Mouse (Mus musculus) midbrain, embryonic 15.5 days (tissue): Measurements from ENCODE around the gene Tns2. TPM values are rescaled to one million over a fixed set of nuclear protein-coding genes. Genes with fewer than 3 reads are reported as not detected.

Experiments
- ATAC-seq: fragments of 200-750 bp; cut with Nextera tagmentation; replicated peaks from 2 replicates; pipeline ENCODE4 v1.8.0; 2017; ENCODE audit warnings: moderate TSS enrichment
- H3K27ac ChIP-seq: fragments of 300-500 bp; sonication (generic); 2 replicates; pipeline ENCODE4 v1.5.1; 2015; ENCODE audit warnings: mild to moderate bottlenecking, inconsistent platforms
- H3K27me3 ChIP-seq: fragments of 300-500 bp; sonication (generic); replicated peaks from 2 replicates; pipeline ENCODE4 v1.6.1; 2015; ENCODE audit warnings: inconsistent platforms
- H3K36me3 ChIP-seq: fragments of 300-500 bp; sonication (generic); replicated peaks from 2 replicates; pipeline ENCODE4 v1.6.1; 2015; ENCODE audit warnings: inconsistent platforms
- H3K4me1 ChIP-seq: fragments of 300-500 bp; sonication (generic); 2 replicates; pipeline ENCODE4 v1.6.1; 2015; ENCODE audit warnings: inconsistent platforms
- H3K4me2 ChIP-seq: fragments of 300-500 bp; sonication (generic); 2 replicates; pipeline ENCODE4 v1.6.1; 2015; ENCODE audit warnings: inconsistent platforms, mild to moderate bottlenecking, moderate library complexity
- H3K4me3 ChIP-seq: fragments of 300-500 bp; sonication (generic); 2 replicates; pipeline ENCODE4 v1.5.1; 2015; ENCODE audit warnings: mild to moderate bottlenecking, inconsistent platforms
- H3K9ac ChIP-seq: fragments of 300-500 bp; sonication (generic); 2 replicates; pipeline ENCODE4 v1.6.1; 2015; ENCODE audit warnings: mild to moderate bottlenecking, inconsistent platforms
- H3K9me3 ChIP-seq: fragments of 300-500 bp; sonication (generic); 2 replicates; pipeline ENCODE4 v1.6.1; 2016; ENCODE audit warnings: inconsistent platforms
- WGBS: fragments of 180-500 bp; shearing (Covaris S2); methylation state at CpG from one replicate; pipeline ENCODE4 v1.1.7; 2015; ENCODE audit warnings: mixed read lengths; 5-methylcytosine and 5-hydroxymethylcytosine counted together
- polyA plus RNA-seq: library from polyadenylated mRNA; unstranded; fragments of >200 nt; fragmentation: Nextera tagmentation; extraction: Ambion mirVana; gene quantifications from 2 replicates; pipeline ENCODE4 v1.2.1, GENCODE M21; 2015

Tns2 gene
- polyA plus RNA-seq, 1 experiment from 2014 or later: 8.3 TPM

GRCm38 (mm10) chr15:102097147-102097915, 2.9 kb upstream of the Tns2 start:
- ATAC-seq: no peak
- Histone ChIP-seq H3K9me3 (no peaks in the 10 kb centered on the region), H3K27me3 (peaks cover 7% of the 10 kb centered on the region; the same call in 1 of the 2 replicates), H3K4me1 (peaks cover 28% of the 10 kb centered on the region), H3K36me3 (peaks cover 48% of the 10 kb centered on the region), H3K9ac (no peak overlapping the region), H3K4me2 (no peak overlapping the region), H3K4me3 (no peak overlapping the region), H3K27ac (no peak overlapping the region)
- WGBS: 79% methylated on average over 8 of the region's 8 CpGs

- peaks cover 41% of the 10 kb centered on the region for H3K36me3 ChIP-seq
- peaks cover 31% of the 10 kb centered on the region for H3K4me1 ChIP-seq
- ATAC-seq: no peak
- no peak overlapping the region for H3K27ac ChIP-seq
- H3K27me3 ChIP-seq: peaks cover 10% of the 10 kb centered on the region; the same call in 1 of the 2 replicates
- H3K9me3 ChIP-seq: no peaks in the 10 kb centered on the region
- H3K4me2 ChIP-seq: no peak overlapping the region
- H3K4me3 ChIP-seq: no peak overlapping the region
- WGBS: 33% methylated on average over 5 of the region's 5 CpGs
- no peak overlapping the region for H3K9ac ChIP-seq
Observed at GRCm38 (mm10) chr15:102097991-102098555, 2.1 kb upstream of the Tns2 start.

- no peak overlapping the region for H3K4me3 ChIP-seq
- peaks cover 41% of the 10 kb centered on the region for H3K4me1 ChIP-seq
Observed at GRCm38 (mm10) chr15:102099260-102099659, 953 bp upstream of the Tns2 start.

GRCm38 (mm10) chr15:102099771-102100160, 447 bp upstream of the Tns2 start:
- ATAC-seq: no peak
- H3K9ac ChIP-seq: peak overlapping the region; percentile 52
- H3K4me3 ChIP-seq: peak overlapping the region; percentile 49
- WGBS: 21% methylated on average over 8 of the region's 8 CpGs
- peak overlapping the region; percentile 81 for H3K4me2 ChIP-seq
- H3K36me3 ChIP-seq: peaks cover 24% of the 10 kb centered on the region
- H3K9me3 ChIP-seq: no peaks in the 10 kb centered on the region
- H3K4me1 ChIP-seq: peaks cover 41% of the 10 kb centered on the region
- peaks cover 13% of the 10 kb centered on the region; the same call in 1 of the 2 replicates for H3K27me3 ChIP-seq
- H3K27ac ChIP-seq: 0 out of 2 replicates have a peak overlapping the region, but pooled peaks have one; percentile 21

More at GRCm38 (mm10) chr15:102099260-102099659, 953 bp upstream of the Tns2 start:
- 54% methylated on average over 5 of the region's 5 CpGs for WGBS
- no peaks in the 10 kb centered on the region for H3K9me3 ChIP-seq
- ATAC-seq: no peak
- H3K4me2 ChIP-seq: 0 out of 2 replicates have a peak overlapping the region, but pooled peaks have one; percentile 81
- H3K9ac ChIP-seq: no peak overlapping the region
- no peak overlapping the region for H3K27ac ChIP-seq
- H3K36me3 ChIP-seq: peaks cover 29% of the 10 kb centered on the region
- peaks cover 11% of the 10 kb centered on the region; the same call in 1 of the 2 replicates for H3K27me3 ChIP-seq

GRCm38 (mm10) chr15:102100996-102101671, 921 bp downstream of the Tns2 start:
- 30% methylated on average over 10 of the region's 10 CpGs for WGBS
- peaks cover 10% of the 10 kb centered on the region; the same call in 1 of the 2 replicates for H3K36me3 ChIP-seq
- peak overlapping the region; percentile 49 for H3K4me3 ChIP-seq
- H3K9ac ChIP-seq: no peak overlapping the region
- no peak for ATAC-seq
- no peaks in the 10 kb centered on the region for H3K9me3 ChIP-seq
- peak overlapping the region; percentile 81 for H3K4me2 ChIP-seq
- peaks cover 41% of the 10 kb centered on the region for H3K4me1 ChIP-seq
- H3K27me3 ChIP-seq: peaks cover 26% of the 10 kb centered on the region
- H3K27ac ChIP-seq: 0 out of 2 replicates have a peak overlapping the region, but pooled peaks have one; percentile 22

GRCm38 (mm10) chr15:102101672-102102541, 1.7 kb downstream of the Tns2 start:
- Histone ChIP-seq H3K4me3 (no peak overlapping the region), H3K36me3 (peaks cover 9% of the 10 kb centered on the region; the same call in 1 of the 2 replicates), H3K27me3 (peaks cover 33% of the 10 kb centered on the region), H3K4me2 (peak overlapping the region; percentile 81; the same call in 1 of the 2 replicates), H3K27ac (peak overlapping the region; percentile 53), H3K4me1 (peaks cover 48% of the 10 kb centered on the region), H3K9me3 (no peaks in the 10 kb centered on the region), H3K9ac (no peak overlapping the region)
- no peak for ATAC-seq
- WGBS: 38% methylated on average over 11 of the region's 11 CpGs

GRCm38 (mm10) chr15:102102548-102103121, 2.4 kb downstream of the Tns2 start:
- H3K4me3 ChIP-seq: peak overlapping the region; percentile 7; the same call in 1 of the 2 replicates

GRCm38 (mm10) chr15:102103371-102103946, 3.2 kb downstream of the Tns2 start:
- no peak overlapping the region for H3K27ac ChIP-seq
- no peaks in the 10 kb centered on the region for H3K36me3 ChIP-seq
- WGBS: 9% methylated on average over 14 of the region's 14 CpGs
- peak overlapping the region; percentile 7 for H3K4me3 ChIP-seq
- H3K4me2 ChIP-seq: peak overlapping the region; percentile 20
- H3K4me1 ChIP-seq: peaks cover 60% of the 10 kb centered on the region
- H3K9me3 ChIP-seq: no peaks in the 10 kb centered on the region
- no peak overlapping the region for H3K9ac ChIP-seq
- ATAC-seq: no peak
- H3K27me3 ChIP-seq: peaks cover 43% of the 10 kb centered on the region

More at GRCm38 (mm10) chr15:102102548-102103121, 2.4 kb downstream of the Tns2 start:
- Histone ChIP-seq H3K9ac (no peak overlapping the region), H3K36me3 (peaks cover 7% of the 10 kb centered on the region; the same call in 1 of the 2 replicates), H3K9me3 (no peaks in the 10 kb centered on the region), H3K27me3 (peaks cover 41% of the 10 kb centered on the region), H3K4me2 (0 out of 2 replicates have a peak overlapping the region, but pooled peaks have one; percentile 20), H3K4me1 (peaks cover 55% of the 10 kb centered on the region), H3K27ac (peak overlapping the region; percentile 53)
- 21% methylated on average over 6 of the region's 6 CpGs for WGBS
- no peak for ATAC-seq

GRCm38 (mm10) chr15:102103947-102104555, 3.8 kb downstream of the Tns2 start:
- no peaks in the 10 kb centered on the region for H3K36me3 ChIP-seq
- no peak overlapping the region for H3K27ac ChIP-seq
- H3K4me1 ChIP-seq: peaks cover 60% of the 10 kb centered on the region
- H3K9ac ChIP-seq: no peak overlapping the region
- peak overlapping the region; percentile 20 for H3K4me2 ChIP-seq
- WGBS: 29% methylated on average over 12 of the region's 12 CpGs
- H3K4me3 ChIP-seq: 0 out of 2 replicates have a peak overlapping the region, but pooled peaks have one; percentile 7
- H3K9me3 ChIP-seq: no peaks in the 10 kb centered on the region
- peaks cover 43% of the 10 kb centered on the region for H3K27me3 ChIP-seq
- no peak for ATAC-seq

GRCm38 (mm10) chr15:102105360-102105759, 5.1 kb downstream of the Tns2 start:
- Histone ChIP-seq H3K4me2 (no peak overlapping the region), H3K27me3 (peaks cover 40% of the 10 kb centered on the region), H3K9ac (no peak overlapping the region), H3K9me3 (no peaks in the 10 kb centered on the region), H3K4me3 (no peak overlapping the region), H3K27ac (no peak overlapping the region), H3K36me3 (no peaks in the 10 kb centered on the region), H3K4me1 (peaks cover 48% of the 10 kb centered on the region)
- ATAC-seq: no peak
- WGBS: 56% methylated on average over 5 of the region's 5 CpGs
